Mouse (Mus musculus): Measurements from ENCODE around the gene Tmem204. TPM values are rescaled to one million over a fixed set of nuclear protein-coding genes. Genes with fewer than 3 reads are reported as not detected.
A peak's percentile ranks its signal among the peaks of the same experiment; 100 is the strongest.

The Tmem204 gene
- polyA plus RNA-seq, 1 experiment from 2014 or later, result 15.4 TPM

DNA sequence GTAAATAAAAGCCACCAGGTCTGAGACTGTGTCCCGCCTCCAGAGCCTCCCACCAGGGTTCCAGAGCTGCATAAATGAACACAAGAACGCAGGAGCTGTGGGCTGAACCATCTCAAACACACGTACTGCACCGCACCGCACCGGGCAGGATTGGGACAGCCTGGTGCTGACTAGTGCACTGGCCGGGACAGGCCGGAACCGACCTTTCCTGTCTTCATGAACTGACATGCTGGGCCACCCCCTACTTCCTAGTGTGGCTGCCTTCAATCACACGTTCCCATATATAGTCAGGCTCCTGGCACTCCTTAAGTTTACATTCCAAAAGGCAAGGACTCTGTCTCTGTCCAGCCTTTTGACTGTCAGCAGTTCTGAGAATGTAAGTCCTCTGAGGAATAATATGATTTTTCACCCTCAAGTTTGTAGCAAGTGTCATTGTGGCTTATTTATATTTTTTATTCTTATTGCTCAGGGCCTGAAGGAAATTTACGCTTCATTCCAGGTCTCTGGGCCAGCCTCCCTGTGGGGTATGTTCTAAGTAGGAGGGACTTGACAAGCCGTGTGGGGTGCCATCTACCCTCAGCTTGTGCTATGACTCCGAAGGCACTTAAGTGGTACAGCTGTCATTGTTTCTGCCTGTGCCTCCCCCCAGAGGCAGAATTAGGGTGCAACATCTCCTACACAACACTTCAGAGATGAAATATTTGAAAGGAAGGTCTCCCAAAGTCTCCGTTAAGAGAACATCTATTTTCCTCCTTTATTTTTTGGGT lies 1.1 kb downstream of the Tmem204 start:
- H3K4me2 ChIP-seq (replicated peaks), result 0 out of 2 replicates have a peak overlapping the region, but pooled peaks have one; percentile 3
- peak overlapping the region; percentile 98 for H3K27ac ChIP-seq
- H3K9me3 ChIP-seq, result no peaks in the 10 kb centered on the region
- H3K9ac ChIP-seq, result peak overlapping the region; percentile 31; the same call in 1 of the 2 replicates
- WGBS, result 44% methylated on average over 14 of the region's 14 CpGs
- no peak overlapping the region for H3K4me3 ChIP-seq
- peaks cover 3% of the 10 kb centered on the region; the same call in 1 of the 2 replicates for H3K36me3 ChIP-seq
- no peak for ATAC-seq (ENCODE audit: low FRiP score, low read depth)
- no peaks in the 10 kb centered on the region for H3K27me3 ChIP-seq
- peaks cover 58% of the 10 kb centered on the region for H3K4me1 ChIP-seq

DNA sequence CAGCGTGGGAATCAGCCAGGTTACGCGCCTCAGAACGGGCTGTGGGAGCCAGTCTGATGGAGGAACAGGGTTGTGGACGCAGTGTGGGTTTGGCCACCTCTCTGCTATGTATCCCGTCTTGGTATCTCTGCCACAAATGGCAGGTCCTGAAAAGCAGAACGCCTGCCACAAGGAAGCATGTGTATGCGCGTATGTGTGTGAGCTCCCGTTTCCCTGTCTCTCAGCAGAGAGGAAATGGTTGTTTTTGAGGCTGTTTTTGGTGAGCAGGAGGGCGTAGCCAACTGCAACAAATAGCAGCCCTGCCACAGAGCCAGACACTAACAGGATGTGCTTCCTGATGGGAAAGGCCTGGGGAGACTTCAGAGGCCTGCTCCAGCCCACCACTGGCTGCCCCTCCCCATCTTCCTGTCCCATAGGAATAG lies 2.4 kb downstream of the Tmem204 start:
- Histone ChIP-seq H3K36me3 (no peaks in the 10 kb centered on the region; the same call in 1 of the 2 replicates), H3K27ac (peak overlapping the region; percentile 45; the same call in 1 of the 2 replicates), H3K9ac (peak overlapping the region; percentile 10; the same call in 1 of the 2 replicates), H3K4me2 (replicated peaks) (0 out of 2 replicates have a peak overlapping the region, but pooled peaks have one; percentile 21), H3K9me3 (no peaks in the 10 kb centered on the region), H3K27me3 (no peaks in the 10 kb centered on the region), H3K4me3 (peak overlapping the region; percentile 27), H3K4me1 (peaks cover 58% of the 10 kb centered on the region)
- no peak for ATAC-seq (ENCODE audit: low FRiP score, low read depth)
- WGBS, result 63% methylated on average over 11 of the region's 11 CpGs

DNA sequence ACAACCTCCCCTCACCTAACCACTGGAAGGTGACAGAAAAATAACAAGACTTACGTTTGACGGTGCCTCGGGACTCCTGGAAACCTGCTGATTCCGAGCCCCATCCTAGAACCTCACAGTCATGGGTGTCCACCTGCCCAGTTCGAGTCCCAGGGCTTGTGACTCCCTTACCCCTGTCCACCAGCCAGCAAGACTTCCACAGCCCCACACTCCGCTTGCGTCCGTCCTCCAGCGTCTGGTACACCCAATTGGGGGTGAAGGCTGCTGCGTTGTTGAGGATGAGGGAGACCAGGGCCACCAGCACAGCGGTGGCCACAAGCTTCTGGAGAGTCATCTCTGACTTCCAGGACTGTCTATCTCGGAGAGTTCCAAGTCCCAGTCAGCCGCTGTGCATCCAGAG lies 3.2 kb downstream of the Tmem204 start:
- H3K9ac ChIP-seq, result 0 out of 2 replicates have a peak overlapping the region, but pooled peaks have one; percentile 10
- 89% methylated on average over 13 of the region's 13 CpGs for WGBS
- H3K4me1 ChIP-seq, result peaks cover 56% of the 10 kb centered on the region
- peak overlapping the region; percentile 27 for H3K4me3 ChIP-seq
- H3K4me2 ChIP-seq (replicated peaks), result peak overlapping the region; percentile 3; the same call in 1 of the 2 replicates
- no peaks in the 10 kb centered on the region for H3K9me3 ChIP-seq
- H3K27ac ChIP-seq, result 0 out of 2 replicates have a peak overlapping the region, but pooled peaks have one; percentile 45
- ATAC-seq (ENCODE audit: low FRiP score, low read depth), result no peak
- no peaks in the 10 kb centered on the region; the same call in 1 of the 2 replicates for H3K36me3 ChIP-seq
- no peaks in the 10 kb centered on the region for H3K27me3 ChIP-seq

GRCm38 (mm10) chr17:25077771-25078372 lies 5.5 kb downstream of the Tmem204 start:
- no peak for ATAC-seq (ENCODE audit: low FRiP score, low read depth)

DNA sequence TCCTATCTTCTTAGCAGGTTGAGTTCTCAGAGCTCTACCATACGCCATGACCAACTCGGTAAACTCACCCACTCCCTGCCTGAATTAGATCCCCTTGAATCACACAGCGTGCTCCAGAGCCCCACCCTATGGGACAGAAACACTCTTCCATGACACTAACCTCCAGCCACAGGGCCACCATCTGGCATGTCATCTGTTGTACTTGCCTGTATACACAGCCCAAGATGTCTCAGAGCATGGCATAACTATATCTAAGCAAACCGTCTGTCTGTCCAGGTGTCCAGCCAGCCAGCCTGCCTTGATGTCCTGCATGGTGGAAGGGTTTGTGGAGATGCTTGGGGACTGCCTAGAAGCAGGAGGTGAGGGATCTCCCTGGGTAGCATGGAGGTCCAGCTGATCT lies 6.5 kb downstream of the Tmem204 start:
- WGBS, result 91% methylated on average over 4 of the region's 4 CpGs
- peaks cover 23% of the 10 kb centered on the region for H3K4me1 ChIP-seq
- ATAC-seq (ENCODE audit: low FRiP score, low read depth), result no peak
- H3K4me2 ChIP-seq (replicated peaks), result no peak overlapping the region
- H3K36me3 ChIP-seq, result peaks cover 6% of the 10 kb centered on the region; the same call in 1 of the 2 replicates
- no peak overlapping the region for H3K4me3 ChIP-seq
- H3K27me3 ChIP-seq, result no peaks in the 10 kb centered on the region
- H3K9ac ChIP-seq, result no peak overlapping the region
- no peak overlapping the region for H3K27ac ChIP-seq
- H3K9me3 ChIP-seq, result no peaks in the 10 kb centered on the region

More at GRCm38 (mm10) chr17:25077771-25078372, 5.5 kb downstream of the Tmem204 start:
- Histone ChIP-seq H3K4me1 (peaks cover 33% of the 10 kb centered on the region), H3K9ac (peak overlapping the region; percentile 48; the same call in 1 of the 2 replicates), H3K9me3 (no peaks in the 10 kb centered on the region), H3K27ac (peak overlapping the region; percentile 44; the same call in 1 of the 2 replicates), H3K4me2 (replicated peaks) (peak overlapping the region; percentile 28), H3K36me3 (no peaks in the 10 kb centered on the region; the same call in 1 of the 2 replicates), H3K4me3 (peak overlapping the region; percentile 7; the same call in 1 of the 2 replicates), H3K27me3 (no peaks in the 10 kb centered on the region)
- WGBS, result 67% methylated on average over 13 of the region's 13 CpGs

- Histone ChIP-seq H3K27ac (no peak overlapping the region), H3K27me3 (no peaks in the 10 kb centered on the region), H3K9ac (no peak overlapping the region), H3K4me1 (no peaks in the 10 kb centered on the region), H3K9me3 (no peaks in the 10 kb centered on the region), H3K4me3 (no peak overlapping the region), H3K36me3 (peaks cover 37% of the 10 kb centered on the region), H3K4me2 (replicated peaks) (no peak overlapping the region)
- ATAC-seq (ENCODE audit: low FRiP score, low read depth), result no peak
- 55% methylated on average over 2 of the region's 2 CpGs for WGBS
These were observed 14.7 kb downstream of the Tmem204 start for GRCm38 (mm10) chr17:25068690-25069089.

- Histone ChIP-seq H3K27ac (no peak overlapping the region), H3K4me2 (replicated peaks) (no peak overlapping the region), H3K9me3 (no peaks in the 10 kb centered on the region), H3K4me3 (no peak overlapping the region), H3K27me3 (no peaks in the 10 kb centered on the region), H3K36me3 (peaks cover 36% of the 10 kb centered on the region), H3K9ac (no peak overlapping the region), H3K4me1 (peaks cover 4% of the 10 kb centered on the region; the same call in 1 of the 2 replicates)
- no peak for ATAC-seq (ENCODE audit: low FRiP score, low read depth)
- 61% methylated on average over 8 of the region's 8 CpGs for WGBS
These were observed 15.9 kb downstream of the Tmem204 start for GRCm38 (mm10) chr17:25067442-25067851.

DNA sequence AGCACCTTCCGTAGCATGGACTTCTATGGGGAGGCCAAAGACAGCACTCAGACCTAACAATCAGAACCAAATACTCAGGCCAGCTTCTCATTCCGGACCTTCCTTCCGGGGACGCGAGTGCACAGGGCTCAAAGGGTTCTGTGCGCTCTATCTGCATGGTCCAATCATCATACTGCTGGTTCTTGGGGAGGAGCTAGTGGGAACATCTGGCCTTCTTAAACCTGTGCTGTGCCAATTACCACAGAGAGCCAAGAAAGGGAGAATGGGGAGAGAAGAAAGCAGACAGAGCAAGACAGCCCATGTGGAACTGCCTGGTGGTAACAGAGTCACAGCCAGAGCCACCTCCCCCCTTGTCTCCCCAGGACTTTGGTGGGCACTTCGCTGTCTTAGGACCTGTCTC lies 16.8 kb downstream of the Tmem204 start:
- WGBS, result 91% methylated on average over 7 of the region's 7 CpGs
- no peak for ATAC-seq (ENCODE audit: low FRiP score, low read depth)
- Histone ChIP-seq H3K4me3 (no peak overlapping the region), H3K36me3 (peaks cover 41% of the 10 kb centered on the region), H3K4me1 (peaks cover 4% of the 10 kb centered on the region; the same call in 1 of the 2 replicates), H3K9ac (no peak overlapping the region), H3K27me3 (no peaks in the 10 kb centered on the region), H3K27ac (no peak overlapping the region), H3K9me3 (no peaks in the 10 kb centered on the region), H3K4me2 (replicated peaks) (no peak overlapping the region)

DNA sequence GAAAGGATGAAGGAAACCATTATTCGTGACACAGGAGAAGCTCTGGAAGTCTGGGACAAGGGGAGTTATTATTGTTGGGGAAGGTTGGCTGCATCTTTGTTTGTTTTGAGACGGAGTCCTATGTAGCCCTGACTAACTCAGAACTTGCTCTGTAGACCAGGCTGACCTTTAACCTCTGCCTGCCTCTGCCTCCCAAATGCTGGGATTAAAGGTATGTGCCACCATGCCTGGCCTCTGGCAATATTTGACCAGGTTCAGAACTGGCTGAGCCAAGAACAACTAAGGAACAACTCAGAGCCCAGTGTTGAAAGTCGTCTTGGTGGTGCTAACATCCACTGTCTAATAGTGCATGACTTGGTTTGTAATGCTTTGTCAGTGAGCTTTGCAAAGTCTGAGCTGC lies 18.2 kb downstream of the Tmem204 start:
- peaks cover 50% of the 10 kb centered on the region for H3K36me3 ChIP-seq

DNA sequence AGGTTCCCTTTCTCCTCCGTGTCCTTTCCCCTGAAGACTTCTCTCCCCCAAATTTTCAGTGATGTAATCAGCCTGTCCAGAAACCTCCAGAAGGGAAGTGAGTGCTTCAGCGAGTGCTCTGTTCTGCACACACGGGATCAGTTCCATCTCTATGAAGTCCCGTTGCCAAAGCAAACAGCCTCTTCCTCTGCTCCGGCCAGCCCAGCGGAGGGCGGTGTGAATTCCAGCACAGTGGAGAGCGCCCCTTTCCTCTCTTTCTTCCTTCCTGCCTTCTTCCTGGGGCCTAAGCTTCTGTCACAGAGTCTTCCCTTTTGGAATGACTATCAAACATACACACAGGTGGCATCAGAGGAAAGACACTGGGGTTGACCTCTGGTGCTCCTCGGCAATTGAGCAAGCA lies 19.0 kb downstream of the Tmem204 start:
- Histone ChIP-seq H3K9me3 (no peaks in the 10 kb centered on the region), H3K4me2 (replicated peaks) (no peak overlapping the region), H3K9ac (no peak overlapping the region), H3K4me1 (peaks cover 4% of the 10 kb centered on the region; the same call in 1 of the 2 replicates), H3K36me3 (peaks cover 49% of the 10 kb centered on the region), H3K4me3 (no peak overlapping the region), H3K27me3 (no peaks in the 10 kb centered on the region), H3K27ac (no peak overlapping the region)
- 78% methylated on average over 9 of the region's 9 CpGs for WGBS
- no peak for ATAC-seq (ENCODE audit: low FRiP score, low read depth)

More for the DNA sequence above, 18.2 kb downstream of the Tmem204 start:
- 88% methylated on average over 3 of the region's 3 CpGs for WGBS
- Histone ChIP-seq H3K4me3 (no peak overlapping the region), H3K9me3 (no peaks in the 10 kb centered on the region), H3K27ac (no peak overlapping the region), H3K4me1 (peaks cover 4% of the 10 kb centered on the region; the same call in 1 of the 2 replicates), H3K9ac (no peak overlapping the region), H3K4me2 (replicated peaks) (no peak overlapping the region), H3K27me3 (no peaks in the 10 kb centered on the region)
- no peak for ATAC-seq (ENCODE audit: low FRiP score, low read depth)

GRCm38 (mm10) chr17:25063872-25064271 lies 19.5 kb downstream of the Tmem204 start:
- 88% methylated on average over 12 of the region's 12 CpGs for WGBS
- no peak for ATAC-seq (ENCODE audit: low FRiP score, low read depth)
- H3K36me3 ChIP-seq, result peaks cover 53% of the 10 kb centered on the region
- no peak overlapping the region for H3K4me3 ChIP-seq
- H3K27ac ChIP-seq, result peak overlapping the region; percentile 22; the same call in 1 of the 2 replicates
- H3K9ac ChIP-seq, result no peak overlapping the region
- H3K4me2 ChIP-seq (replicated peaks), result no peak overlapping the region
- H3K4me1 ChIP-seq, result peaks cover 4% of the 10 kb centered on the region; the same call in 1 of the 2 replicates
- H3K27me3 ChIP-seq, result no peaks in the 10 kb centered on the region
- H3K9me3 ChIP-seq, result no peaks in the 10 kb centered on the region

- Histone ChIP-seq H3K36me3 (peaks cover 56% of the 10 kb centered on the region), H3K27me3 (no peaks in the 10 kb centered on the region), H3K4me2 (replicated peaks) (no peak overlapping the region), H3K4me3 (no peak overlapping the region), H3K9me3 (no peaks in the 10 kb centered on the region), H3K27ac (no peak overlapping the region), H3K9ac (no peak overlapping the region), H3K4me1 (peaks cover 4% of the 10 kb centered on the region; the same call in 1 of the 2 replicates)
- WGBS, result 81% methylated on average over 4 of the region's 4 CpGs
- ATAC-seq (ENCODE audit: low FRiP score, low read depth), result no peak
These were observed 20.1 kb downstream of the Tmem204 start for GRCm38 (mm10) chr17:25063261-25063660.

Measured in limb, embryonic 13.5 days (tissue).